Mouse (Mus musculus): Measurements from ENCODE around the gene Vasp.

- no peak for TF ChIP-seq GATA1 (IDR thresholded peaks at IDR 0.05; ENCODE audit: borderline replicate concordance, low read length)
- TF ChIP-seq FLI1 (IDR thresholded peaks at IDR 0.05; ENCODE audit: low read length): no peak
Observed at GRCm38 (mm10) chr7:19302264-19303045, 30.8 kb upstream of the Vasp start.

All from megakaryocyte, embryonic 14.5 days (primary cell).